Mouse (Mus musculus) liver, embryonic 14.5 days (tissue): ENCODE results near the gene Cdpf1. TPM values are rescaled to one million over a fixed set of nuclear protein-coding genes. Genes with fewer than 3 reads are reported as not detected.

ENCODE experiments used
- ATAC-seq: fragments of 200-750 bp; cut with Nextera tagmentation; 2 replicates; pipeline ENCODE4 v1.8.0; 2017; ENCODE audit warnings: moderate number of reproducible peaks, mild to moderate bottlenecking, moderate library complexity; ENCODE audit not compliant: insufficient read depth
- DNase-seq, 3 experiments: peaks; one replicate each; pipeline ENCODE4 v3.0.0-alpha.2; 2012 to 2013; ENCODE audit warnings: low read depth in 3 of 3, low spot score in 3 of 3
- H3K27ac ChIP-seq: fragments of 300-500 bp; sonication (generic); 2 replicates; pipeline ENCODE4 v1.5.1; 2014; ENCODE audit warnings: moderate library complexity, mild to moderate bottlenecking, control low read depth, inconsistent platforms
- H3K27me3 ChIP-seq: fragments of 300-500 bp; sonication (generic); 2 replicates; pipeline ENCODE4 v1.6.1; 2014; ENCODE audit warnings: mild to moderate bottlenecking, low read length, moderate library complexity; ENCODE audit not compliant: control insufficient read depth, insufficient read depth
- H3K36me3 ChIP-seq: fragments of 300-500 bp; sonication (generic); replicated peaks from 2 replicates; pipeline ENCODE4 v1.6.1; 2014; ENCODE audit warnings: low read depth; ENCODE audit not compliant: control insufficient read depth, insufficient read depth
- H3K4me1 ChIP-seq, 2 experiments: fragments of 200-500 bp in 1 of 2; fragments of 300-500 bp in 1 of 2; sonication (generic) in 1 of 2; replicated peaks; 2 replicates each; pipeline ENCODE4 v1.6.1; 2012 to 2014; ENCODE audit warnings: antibody characterized with exemption in 1 of 2, inconsistent platforms in 1 of 2, low read length in 1 of 2; ENCODE audit not compliant: control insufficient read depth in 2 of 2, insufficient read depth in 2 of 2
- H3K4me2 ChIP-seq: fragments of 300-500 bp; sonication (generic); 2 replicates; pipeline ENCODE4 v1.6.1; 2014; ENCODE audit warnings: low read depth, mild to moderate bottlenecking, control low read depth, moderate library complexity
- H3K4me3 ChIP-seq, 2 experiments: fragments of 200-500 bp in 1 of 2; fragments of 300-500 bp in 1 of 2; sonication (generic) in 1 of 2; 2 replicates each; pipeline ENCODE4 v1.5.1; 2012 to 2014; ENCODE audit warnings: low read depth in 2 of 2, low read length in 2 of 2, mild to moderate bottlenecking in 2 of 2, control low read depth in 1 of 2, inconsistent platforms in 1 of 2, moderate library complexity in 1 of 2; ENCODE audit not compliant: insufficient read depth in 1 of 2
- H3K9ac ChIP-seq: fragments of 300-500 bp; sonication (generic); replicated peaks from 2 replicates; pipeline ENCODE4 v1.6.1; 2014; ENCODE audit warnings: mild to moderate bottlenecking, control low read depth, moderate library complexity
- H3K9me3 ChIP-seq: fragments of 300-500 bp; sonication (generic); 2 replicates; pipeline ENCODE4 v1.6.1; 2016; ENCODE audit warnings: low read length, mixed read lengths; ENCODE audit not compliant: control insufficient read depth
- CTCF ChIP-seq: IDR thresholded peaks from 2 replicates; pipeline ENCODE4 v1.5.1; 2016; ENCODE audit warnings: antibody characterized with exemption, low read depth, control low read depth
- EP300 ChIP-seq: IDR thresholded peaks from 2 replicates; pipeline ENCODE4 v1.6.1; 2016; ENCODE audit warnings: antibody characterized with exemption, low read depth
- WGBS: fragments of 180-500 bp; shearing (Covaris S2); extraction: QIAGEN DNeasy Blood & Tissue Kit; methylation state at CpG from one replicate; pipeline ENCODE4 v1.1.7; 2014; ENCODE audit not compliant: insufficient replicate concordance; 5-methylcytosine and 5-hydroxymethylcytosine counted together
- polyA plus RNA-seq, 2 experiments: library from polyadenylated mRNA; depleted of rRNA in 1 of 2; stranded (reverse) in 1 of 2; unstranded in 1 of 2; fragments of >200 nt; fragmentation: Nextera tagmentation in 1 of 2; extraction: Ambion mirVana in 1 of 2; gene quantifications; 2 replicates each; pipeline versions ENCODE4 v1.2.1 to v1.2.3; 2012 to 2014

Cdpf1 gene
- polyA plus RNA-seq, 2 experiments = 15.7 to 23.7 TPM

DNA sequence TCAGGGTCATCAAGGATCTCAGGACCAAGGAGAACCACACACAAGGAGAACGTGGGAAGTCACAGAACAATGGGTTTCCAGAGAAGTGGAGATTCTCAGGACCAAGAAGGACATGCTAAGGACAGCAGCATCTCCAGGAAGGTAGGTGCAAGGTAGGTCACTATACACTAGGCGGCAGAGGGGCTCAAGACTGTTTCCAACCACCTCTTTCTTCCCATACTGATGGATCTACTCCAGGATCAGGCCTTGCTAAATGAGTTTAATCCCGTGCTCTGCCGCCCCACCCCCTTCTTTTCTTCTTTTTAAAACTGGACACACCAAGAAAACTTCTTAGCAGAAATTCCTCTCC, 10.5 kb upstream of the Cdpf1 start:
- Histone ChIP-seq H3K27me3 (peaks cover 19% of the 10 kb centered on the region), H3K4me3 (peak overlapping the region in 1 of 2 experiments; percentile 28; a peak in 3 of 4 replicates), H3K36me3 (no peaks in the 10 kb centered on the region), H3K9me3 (no peaks in the 10 kb centered on the region; the same call in none of the 2 replicates), H3K9ac (no peak overlapping the region), H3K4me1 (peaks cover 3 to 10% of the 10 kb centered on the region in 2 experiments), H3K4me2 (peak overlapping the region; percentile 72), H3K27ac (no peak overlapping the region)
- ATAC-seq (peak; percentile 40; the same call in 1 of the 2 replicates), DNase-seq (no peak)
- TF ChIP-seq EP300 = no peak
- 0 out of 2 replicates have a peak, but pooled peaks have one; percentile 28 for TF ChIP-seq CTCF
- 15% methylated on average over 4 of the region's 4 CpGs for WGBS

DNA sequence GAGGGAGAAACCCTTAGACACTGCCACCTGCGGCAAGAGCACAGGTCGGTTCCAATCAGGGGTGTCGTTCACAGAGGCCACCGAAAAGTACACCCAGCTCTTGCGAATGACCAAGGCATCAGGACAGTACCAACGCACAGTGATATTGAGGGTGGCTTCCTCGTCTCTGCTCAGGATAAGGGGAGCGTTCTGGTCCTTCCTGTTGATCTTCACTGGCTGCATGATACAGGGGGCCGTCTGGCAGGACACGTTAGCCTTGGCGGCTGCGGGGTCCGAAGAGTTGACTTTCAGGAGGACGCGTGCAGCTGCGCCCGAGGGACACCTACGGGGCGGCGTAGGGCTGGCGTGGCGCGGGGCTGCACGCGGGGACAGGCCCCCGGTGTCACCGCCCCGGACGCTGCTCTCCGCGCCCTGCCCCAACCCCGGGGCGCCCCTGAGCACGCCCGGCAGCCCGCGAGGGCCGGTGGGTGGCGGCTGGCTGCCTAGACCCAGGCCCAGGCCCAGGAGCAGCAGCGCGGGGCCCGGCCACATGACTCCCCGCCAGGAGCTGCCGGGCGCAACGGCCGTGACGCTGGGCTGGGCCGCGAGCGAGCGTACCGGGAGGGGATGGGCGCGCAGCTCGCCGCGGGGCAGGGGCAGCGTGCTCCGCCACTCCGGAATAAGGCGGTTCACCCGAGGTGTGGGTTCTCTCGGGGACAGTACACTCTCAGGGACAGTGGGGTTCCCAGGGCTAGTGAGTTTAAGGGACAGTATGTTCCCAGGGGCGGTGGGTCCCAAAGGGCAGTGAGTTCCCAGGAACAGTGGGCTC, 9.9 kb upstream of the Cdpf1 start, which contains the start of gene Pkdrej:
TSS of gene Pkdrej (minus strand) at position 532 of the 808 bp plus-strand sequence.
- H3K4me2 ChIP-seq = peak within 1 kb of the TSS; percentile 72
- H3K27ac ChIP-seq = no peak within 1 kb of the TSS
- DNase-seq = no peak
- WGBS = 2% methylated on average over 65 of the region's 65 CpGs
- H3K9ac ChIP-seq = peak within 1 kb of the TSS; percentile 55
- H3K4me3 ChIP-seq = peak within 1 kb of the TSS; percentile 28 to 29
- no peaks in the 10 kb centered on the region for H3K36me3 ChIP-seq
- H3K27me3 ChIP-seq = peaks cover 19% of the 10 kb centered on the region
- no peak for TF ChIP-seq CTCF
- no peaks in the 10 kb centered on the region; the same call in none of the 2 replicates for H3K9me3 ChIP-seq
- peaks cover 0 to 7% of the 10 kb centered on the region in 2 experiments; a peak in 3 of 4 replicates for H3K4me1 ChIP-seq
- ATAC-seq = peak; percentile 73

DNA sequence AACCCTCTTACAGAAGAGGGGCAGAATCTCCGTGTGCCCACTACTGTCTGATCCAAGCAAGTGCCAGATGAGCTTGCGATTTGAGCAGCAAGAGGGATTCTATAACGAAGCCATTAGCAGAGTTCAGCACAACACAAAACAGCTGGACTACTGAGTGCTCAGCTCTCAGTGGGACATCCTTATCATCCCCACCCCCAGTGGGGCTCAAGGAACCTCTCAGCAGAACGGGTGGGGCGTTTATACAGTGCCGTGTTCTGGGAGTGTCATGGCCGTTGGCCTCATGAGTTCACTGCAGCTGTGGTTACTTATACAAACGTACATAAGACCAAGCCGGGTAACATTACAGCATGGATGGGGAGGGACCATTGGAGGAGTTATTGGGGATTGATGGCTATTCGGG, 1.9 kb upstream of the Cdpf1 start:
- H3K4me2 ChIP-seq = no peak overlapping the region
- no peaks in the 10 kb centered on the region for H3K27me3 ChIP-seq
- no peak overlapping the region for H3K27ac ChIP-seq
- H3K36me3 ChIP-seq = no peaks in the 10 kb centered on the region
- peaks cover 21 to 24% of the 10 kb centered on the region in 2 experiments for H3K4me1 ChIP-seq
- no peak overlapping the region for H3K9ac ChIP-seq
- TF ChIP-seq EP300 (no peak), CTCF (no peak)
- H3K9me3 ChIP-seq = no peaks in the 10 kb centered on the region; the same call in none of the 2 replicates
- DNase-seq (peak in 1 of 3 experiments; percentile 43), ATAC-seq (no peak)
- WGBS = 34% methylated on average over 10 of the region's 10 CpGs
- H3K4me3 ChIP-seq = no peak overlapping the region

DNA sequence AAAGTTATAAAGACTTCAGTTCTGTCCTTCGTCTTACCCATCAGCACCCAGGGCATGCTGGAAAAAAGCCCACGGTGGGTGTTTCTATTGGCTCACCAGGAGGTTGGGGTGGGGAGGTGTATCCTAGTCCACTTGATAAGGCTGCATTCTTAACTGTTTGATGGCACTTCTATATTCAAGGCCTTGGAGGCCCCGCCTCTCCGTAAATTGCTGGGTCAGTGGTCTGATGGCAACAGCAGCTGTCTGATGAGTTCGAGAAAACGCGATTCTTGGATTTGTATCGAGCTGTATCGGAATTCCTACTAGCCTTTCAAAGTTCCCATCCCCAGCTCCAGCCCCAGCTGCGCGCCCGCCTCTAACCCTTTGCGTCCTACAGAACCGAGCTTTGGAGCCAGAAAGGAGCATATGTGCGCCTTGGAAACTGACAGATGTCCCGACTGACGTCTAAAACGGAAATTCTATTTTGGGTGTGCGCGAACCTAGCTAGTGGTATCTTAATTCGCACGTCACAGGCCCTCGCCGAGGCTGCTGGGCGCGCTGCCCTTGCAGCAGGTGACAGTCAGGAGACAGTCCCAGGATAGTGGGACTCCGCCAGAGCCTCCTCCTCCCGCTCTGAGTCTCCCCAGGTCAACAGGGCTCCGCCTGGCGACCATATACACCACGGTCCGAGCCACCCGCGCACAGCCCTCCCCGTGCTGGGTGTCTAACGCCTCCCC, 533 bp downstream of the Cdpf1 start:
- peak overlapping the region; percentile 79 for H3K4me2 ChIP-seq
- H3K36me3 ChIP-seq = no peaks in the 10 kb centered on the region
- peak overlapping the region; percentile 68 for H3K27ac ChIP-seq
- H3K9me3 ChIP-seq = no peaks in the 10 kb centered on the region
- H3K27me3 ChIP-seq = no peaks in the 10 kb centered on the region
- peak; percentile 39 for TF ChIP-seq CTCF
- TF ChIP-seq EP300 = no peak
- DNase-seq (peak; percentile 49 to 55 (median 50)), ATAC-seq (peak; percentile 84)
- H3K4me3 ChIP-seq = peak overlapping the region; percentile 71 to 90
- WGBS = 2% methylated on average over 36 of the region's 36 CpGs
- peaks cover 21 to 24% of the 10 kb centered on the region in 2 experiments for H3K4me1 ChIP-seq
- H3K9ac ChIP-seq = peak overlapping the region; percentile 88

DNA sequence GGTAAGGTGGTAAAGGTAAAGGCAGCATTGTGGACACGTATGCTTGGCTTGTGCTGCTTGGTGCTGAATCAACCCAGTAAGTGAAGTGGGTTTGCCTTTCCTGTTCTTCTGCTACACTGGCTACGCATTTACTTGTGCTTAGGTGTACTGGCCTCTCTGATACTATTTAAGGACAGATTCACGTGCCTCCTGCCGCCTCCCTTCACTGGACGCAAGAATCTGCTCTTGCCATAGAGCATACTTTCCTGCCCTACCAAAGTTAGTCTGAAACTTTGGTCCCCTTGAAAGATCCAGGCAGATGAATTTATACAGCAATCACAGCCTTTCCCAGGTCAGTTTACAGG, 1.1 kb downstream of the Cdpf1 start:
- Histone ChIP-seq H3K9ac (peak overlapping the region; percentile 88), H3K4me1 (peaks cover 21 to 24% of the 10 kb centered on the region in 2 experiments), H3K27me3 (no peaks in the 10 kb centered on the region), H3K4me2 (peak overlapping the region; percentile 79), H3K4me3 (peak overlapping the region; percentile 71 to 90), H3K27ac (peak overlapping the region; percentile 68), H3K9me3 (no peaks in the 10 kb centered on the region), H3K36me3 (no peaks in the 10 kb centered on the region)
- DNase-seq = no peak
- ATAC-seq = no peak
- TF ChIP-seq EP300 = no peak
- no peak for TF ChIP-seq CTCF
- WGBS = 70% methylated on average over 5 of the region's 5 CpGs
